Mouse (Mus musculus) megakaryocyte, embryonic 14.5 days (primary cell): ENCODE results near the gene Lamp1.

Experiments used
- FLI1 ChIP-seq: IDR thresholded peaks from 2 replicates; pipeline ENCODE4 v1.6.1; 2012; ENCODE audit warnings: low read length, inconsistent platforms, mixed read lengths
- GATA1 ChIP-seq: IDR thresholded peaks from 3 replicates; pipeline ENCODE4 v1.6.1; 2012; ENCODE audit warnings: mixed read lengths, low read length, inconsistent platforms, borderline replicate concordance

GRCm38 (mm10) chr8:13156327-13157097, 2.4 kb upstream of the Lamp1 start:
- TF ChIP-seq FLI1 (no peak), GATA1 (no peak)
